Mouse (Mus musculus) v-Abl transformed pro-B cells (cell line): ENCODE results near the gene Gm281.

ENCODE experiments used
- in situ Hi-C, 2 experiments: fragments of 400-800 bp; cut with MboI; formaldehyde crosslinking; loops; one replicate each; pipeline ENCODE4 v1.15.1; 2025; ENCODE audit not compliant: unreplicated experiment in 2 of 2

Gene Gm281

DNA sequence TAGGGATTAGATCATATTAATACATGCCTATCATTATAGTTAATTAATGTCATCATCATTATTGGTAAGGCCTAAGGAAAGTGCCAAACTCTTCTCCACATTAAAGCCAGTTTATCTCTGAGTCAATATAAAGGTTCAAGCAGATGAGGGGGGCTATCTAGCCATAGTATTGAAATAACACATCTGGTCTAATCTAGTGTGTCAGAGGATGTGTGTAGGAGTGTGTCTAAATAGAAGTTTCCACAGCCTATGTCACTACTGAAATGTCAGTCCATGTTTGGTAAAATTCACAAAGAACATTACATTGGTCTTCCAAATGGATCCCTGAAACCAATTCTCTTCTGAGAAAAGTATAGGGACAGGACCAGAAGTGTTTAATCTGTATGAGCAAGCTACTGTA lies 19.1 kb downstream of the Gm281 start:
- in situ Hi-C loops = no loop called here

- in situ Hi-C loops = no loop called here
Measured at GRCm38 (mm10) chr14:13893748-13894147, 20.5 kb downstream of the Gm281 start.

GRCm38 (mm10) chr14:13861416-13861815 lies 52.9 kb downstream of the Gm281 start:
- in situ Hi-C loops = no loop called here

DNA sequence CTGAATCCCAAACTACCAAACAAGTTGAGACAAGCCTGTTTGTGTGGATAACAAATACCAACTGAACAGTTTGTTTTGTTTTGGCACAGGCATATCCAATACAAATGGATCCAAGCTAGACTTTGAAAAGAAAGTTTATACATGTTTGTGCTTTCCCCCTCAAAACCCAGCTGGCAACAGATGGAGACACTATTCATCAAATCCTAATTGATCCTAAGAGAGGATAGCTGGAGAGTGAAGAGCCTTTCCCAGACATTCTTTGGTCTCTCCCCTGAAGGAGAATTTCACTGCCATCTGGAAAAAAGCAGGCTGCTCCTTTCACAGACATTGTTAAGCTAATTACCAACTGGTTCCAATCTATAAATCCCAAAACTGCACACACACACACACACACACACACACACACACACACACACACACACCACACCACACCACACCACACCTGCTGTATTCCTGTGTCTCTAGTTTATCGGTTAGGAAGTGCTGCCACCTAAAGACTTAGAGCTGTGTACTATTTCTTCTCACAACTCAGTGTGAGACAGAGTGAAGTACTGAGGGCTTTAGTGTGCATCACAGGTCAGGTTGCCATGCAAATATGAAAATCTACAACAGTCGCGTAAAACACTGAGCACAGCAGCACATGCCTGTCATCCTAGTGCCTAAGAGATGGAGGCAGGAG lies 101.3 kb downstream of the Gm281 start:
- in situ Hi-C loops = no loop called here

DNA sequence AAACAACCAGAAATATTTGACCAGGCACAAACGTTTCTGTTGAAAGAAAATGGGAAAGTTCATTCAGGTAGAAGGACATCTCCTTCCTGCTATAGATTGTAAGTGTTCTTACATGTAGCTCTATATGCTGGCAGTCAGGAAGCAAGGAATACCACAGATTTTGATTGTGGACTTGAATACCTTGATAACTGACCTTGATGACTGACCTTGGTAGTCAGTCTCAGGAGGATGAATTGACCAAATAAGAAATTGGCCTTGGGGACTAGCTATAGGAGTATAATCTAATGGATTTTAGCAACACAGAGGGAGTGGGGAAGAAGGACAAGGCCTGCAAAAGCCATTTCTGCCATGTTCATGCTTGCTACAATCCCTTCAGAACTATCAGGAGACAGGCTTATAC lies 123.8 kb downstream of the Gm281 start:
- in situ Hi-C loops = no loop called here

GRCm38 (mm10) chr14:13790001-13790400 lies 124.3 kb downstream of the Gm281 start:
- in situ Hi-C loops = no loop called here

GRCm38 (mm10) chr14:13782970-13783369 lies 131.3 kb downstream of the Gm281 start:
- in situ Hi-C loops = no loop called here

DNA sequence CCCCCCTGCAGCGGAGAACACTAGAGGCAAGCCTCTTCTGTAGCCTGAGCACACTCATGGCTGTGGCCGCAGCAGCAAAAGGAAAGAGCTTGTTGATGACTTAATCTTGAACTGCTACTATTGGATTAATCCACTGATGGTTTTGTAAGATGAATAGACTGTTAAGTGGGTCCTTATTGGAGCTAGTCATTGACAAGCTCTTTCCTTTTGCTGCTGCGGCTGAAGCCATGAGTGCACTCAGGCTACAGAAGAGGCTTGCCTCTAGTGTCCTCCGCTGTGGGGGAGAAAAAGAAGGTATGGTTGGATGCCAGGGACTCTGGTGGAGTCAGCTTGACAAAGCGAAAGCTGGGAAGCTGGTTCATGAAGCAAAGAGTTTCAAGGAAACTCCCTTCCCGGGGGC lies 135.9 kb downstream of the Gm281 start:
- in situ Hi-C loops = no loop called here

DNA sequence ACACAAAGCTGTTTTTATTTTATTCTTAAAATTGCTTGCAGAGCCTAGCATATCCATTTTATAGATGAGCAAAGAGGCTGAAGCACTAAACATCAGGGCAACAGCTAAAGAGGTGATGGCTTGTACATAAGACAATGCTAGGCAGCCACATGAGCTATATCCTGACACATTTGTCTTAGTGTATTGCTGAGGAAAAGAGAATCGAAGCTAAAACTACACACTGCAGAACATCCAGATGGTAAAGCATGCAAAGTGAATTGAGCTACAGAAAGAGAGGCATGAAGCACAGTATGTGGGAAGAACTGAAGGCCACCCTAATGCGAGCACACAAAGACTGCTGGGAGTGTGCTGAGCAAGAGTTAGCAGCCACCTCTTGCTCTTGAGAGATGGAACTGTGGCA lies 143.1 kb downstream of the Gm281 start:
- in situ Hi-C loops = no loop called here

GRCm38 (mm10) chr14:13770686-13771085 lies 143.6 kb downstream of the Gm281 start:
- in situ Hi-C loops = no loop called here
